Mouse (Mus musculus) gastrocnemius, postnatal 14 days (tissue): ENCODE results near the gene Dpysl4. TPM values are rescaled to one million over a fixed set of nuclear protein-coding genes. Genes with fewer than 3 reads are reported as not detected.

ENCODE experiments used
- DNase-seq: peaks from one replicate; pipeline ENCODE4 v3.0.0; 2021; ENCODE audit warnings: mixed read lengths
- intact Hi-C: fragments of 180-260 bp; cut with DNase I; formaldehyde crosslinking; loops from one replicate; pipeline ENCODE4 v1.15.1; 2025; ENCODE audit warnings: low total_unique reads
- total RNA-seq, 2 experiments: library from RNA; stranded (reverse); gene quantifications; 2 replicates each; pipeline ENCODE4 v1.2.3; 2021

Gene Dpysl4
- total RNA-seq, 2 experiments from 2014 or later = 1.2 to 1.3 TPM

DNA sequence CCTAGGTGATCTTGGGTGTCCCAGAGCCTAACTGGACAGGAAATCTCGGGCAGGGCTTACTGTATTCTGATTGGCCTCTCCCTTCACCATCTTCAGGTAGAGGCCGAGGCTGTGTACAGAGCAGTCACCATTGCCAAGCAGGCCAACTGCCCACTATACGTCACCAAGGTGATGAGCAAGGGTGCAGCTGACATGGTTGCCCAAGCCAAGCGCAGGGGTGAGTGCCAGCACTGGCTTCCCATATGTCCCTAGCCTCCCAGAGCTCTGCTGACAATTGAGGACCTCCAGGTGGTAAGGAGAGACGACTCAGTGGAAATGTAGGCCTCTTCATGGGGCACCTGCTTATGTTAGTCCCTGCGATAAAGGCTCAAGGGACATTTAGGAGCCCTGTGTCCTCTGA lies 9.0 kb downstream of the Dpysl4 start:
- DNase-seq = no peak
- intact Hi-C loops = no loop called here

- intact Hi-C loops = no loop called here
- no peak for DNase-seq
Measured at GRCm38 (mm10) chr7:139095282-139095681, 9.5 kb downstream of the Dpysl4 start.

GRCm38 (mm10) chr7:139096399-139096798 lies 10.6 kb downstream of the Dpysl4 start:
- intact Hi-C loops = no loop called here
- no peak for DNase-seq

DNA sequence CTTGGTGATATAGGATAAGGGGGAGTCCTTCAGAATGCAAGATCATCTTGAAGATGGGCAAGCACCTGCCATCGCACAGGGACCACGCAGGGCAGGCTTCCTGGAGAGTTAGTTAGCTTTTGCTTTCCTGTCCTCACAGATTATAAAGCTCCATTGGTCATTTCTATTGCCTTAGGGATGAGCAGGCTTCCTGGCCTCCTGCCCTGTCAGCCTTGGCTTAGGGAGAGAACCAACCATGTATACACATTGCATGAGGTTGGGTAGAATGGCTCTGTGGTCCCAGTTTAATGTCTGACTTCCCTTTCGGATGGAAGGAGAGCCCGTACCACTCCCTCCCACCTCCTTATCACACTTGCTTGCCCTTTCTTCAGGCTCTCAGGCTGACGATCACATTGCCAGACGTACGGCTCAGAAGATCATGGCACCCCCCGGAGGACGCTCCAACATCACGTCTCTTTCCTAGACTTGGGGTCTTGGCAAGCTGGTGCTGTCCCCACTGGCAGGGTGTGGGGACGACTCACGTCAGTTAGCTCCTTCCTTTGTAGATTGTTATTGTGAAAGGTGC lies 14.8 kb downstream of the Dpysl4 start:
- DNase-seq = no peak
- intact Hi-C loops = no loop called here

DNA sequence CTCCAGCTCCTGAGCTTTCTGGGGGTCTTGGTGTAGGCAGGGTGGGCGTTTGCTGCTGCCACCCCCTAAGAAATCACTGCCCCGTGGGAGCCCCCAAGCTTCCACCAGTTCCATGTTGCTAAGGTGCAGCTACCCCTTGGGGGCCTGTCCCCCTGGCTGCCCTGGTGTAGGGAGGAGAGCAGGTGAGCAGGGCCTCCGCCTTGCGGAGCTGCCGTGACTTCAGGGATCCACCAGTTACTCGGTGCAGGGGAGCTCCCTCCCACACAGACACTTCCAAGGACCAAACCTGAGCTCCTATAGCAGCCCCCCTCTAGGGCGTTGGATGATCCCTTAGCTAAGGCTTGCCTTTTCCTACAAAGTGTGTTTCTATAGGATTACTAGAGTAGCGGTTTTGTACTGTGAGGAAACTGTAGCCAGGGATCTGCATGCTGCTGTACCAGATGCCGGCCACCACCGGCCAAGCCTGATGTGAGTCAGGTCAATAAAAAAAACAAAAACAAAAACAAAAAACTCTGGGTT lies 15.5 kb downstream of the Dpysl4 start:
- intact Hi-C loops = no loop called here
- DNase-seq = no peak

DNA sequence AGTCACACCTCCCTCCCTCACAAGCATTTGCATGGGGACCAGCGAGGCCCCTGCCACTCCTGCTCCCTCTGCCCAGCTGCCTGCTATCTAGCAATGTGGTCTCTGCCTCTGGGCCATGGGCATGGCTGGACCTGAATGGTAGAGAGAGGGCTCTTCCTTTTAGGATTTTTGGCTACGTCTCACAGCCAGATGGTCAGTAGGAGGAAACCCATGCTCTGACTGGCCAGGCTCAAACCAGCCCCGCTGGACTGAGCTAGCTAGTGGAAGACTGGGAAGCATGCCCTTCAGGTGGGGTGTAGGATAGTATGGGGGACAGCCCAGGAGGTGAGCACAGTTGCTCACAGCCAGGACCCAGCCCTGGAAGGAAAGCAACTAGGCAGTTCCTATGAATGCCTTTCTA lies 16.0 kb downstream of the Dpysl4 start:
- no peak for DNase-seq
- intact Hi-C loops = no loop called here

DNA sequence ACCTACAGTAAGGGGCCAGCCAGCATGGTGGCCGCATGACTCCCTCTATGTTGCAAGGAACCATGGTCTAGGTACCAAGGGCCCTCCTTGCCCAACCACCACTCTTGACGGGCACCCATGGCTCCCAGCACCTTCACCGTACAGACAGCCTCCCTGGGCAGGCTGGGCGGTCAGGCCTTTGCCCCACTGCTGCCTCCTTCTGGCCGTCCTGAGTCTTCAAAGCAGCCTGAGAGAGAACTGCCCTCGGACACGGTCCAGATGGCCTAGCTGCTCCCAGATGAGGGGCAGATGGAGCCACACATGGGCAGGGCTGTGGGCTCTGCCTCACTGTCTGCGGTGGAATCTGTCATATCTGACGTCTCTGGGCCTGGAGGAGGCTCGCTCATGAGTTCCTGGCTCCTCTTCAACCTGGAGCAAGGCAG lies 18.2 kb downstream of the Dpysl4 start:
- intact Hi-C loops = no loop called here
- DNase-seq = no peak

- intact Hi-C loops = no loop called here
- no peak for DNase-seq
Measured at GRCm38 (mm10) chr7:139105076-139105475, 19.3 kb downstream of the Dpysl4 start.

DNA sequence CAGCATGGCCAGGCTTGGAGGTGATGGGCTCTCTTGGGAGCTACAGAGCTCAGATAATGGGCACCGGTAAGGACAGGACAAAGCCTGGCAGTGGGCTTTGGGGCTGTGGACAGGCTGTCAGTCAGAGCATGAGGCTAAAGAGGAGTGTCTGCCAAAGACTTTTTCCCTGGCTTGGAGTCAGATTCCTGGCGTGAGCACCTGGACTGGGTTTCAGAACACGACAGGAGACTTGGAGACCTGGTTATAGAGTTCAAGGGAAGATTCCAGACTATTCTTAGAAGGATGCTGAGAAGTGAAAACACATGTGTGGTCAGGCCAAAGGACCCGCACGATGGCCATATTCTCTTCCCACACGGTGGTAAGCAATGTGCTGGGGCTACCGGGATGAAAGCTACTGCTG lies 19.9 kb downstream of the Dpysl4 start:
- intact Hi-C loops = no loop called here

DNA sequence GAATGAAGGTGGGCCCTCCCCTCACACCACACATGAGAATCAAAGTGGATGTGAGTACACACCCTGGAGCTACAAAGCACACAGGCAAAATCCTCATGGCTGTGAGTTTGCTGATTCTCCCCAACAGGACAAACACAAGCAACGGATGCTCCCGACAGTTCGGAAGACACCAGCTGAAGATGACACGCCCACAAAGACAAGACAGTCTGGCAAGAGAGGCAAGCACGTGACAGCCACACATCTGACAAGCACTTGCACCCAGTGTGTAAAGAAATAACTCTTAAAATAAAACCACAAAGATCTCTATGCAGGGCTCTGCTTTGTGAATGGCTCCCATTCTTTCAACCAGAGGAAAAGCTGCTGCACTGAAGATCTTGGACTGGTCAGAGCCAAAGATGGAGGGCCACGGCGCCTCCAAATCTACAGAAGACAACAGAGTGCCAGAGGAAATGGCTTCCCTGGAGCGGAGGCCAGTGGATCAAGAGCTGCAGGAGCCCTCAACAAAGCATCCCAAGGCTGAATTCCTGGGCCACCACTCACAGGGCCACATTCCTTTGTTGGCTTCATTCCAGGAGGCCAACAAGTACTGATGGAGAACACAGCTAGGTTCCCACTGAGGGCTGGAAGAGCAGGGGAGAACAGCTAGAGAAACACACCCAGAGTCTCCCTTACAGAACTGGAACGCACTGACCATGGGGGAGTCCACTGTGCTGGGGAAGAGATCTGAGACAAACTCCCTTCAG lies 22.3 kb downstream of the Dpysl4 start:
- DNase-seq = no peak
- intact Hi-C loops = no loop called here

More for the DNA sequence above, 19.9 kb downstream of the Dpysl4 start:
- DNase-seq = no peak

GRCm38 (mm10) chr7:139119152-139119774 lies 33.5 kb downstream of the Dpysl4 start:
- intact Hi-C loops = no loop called here
- peak; percentile 76 for DNase-seq

DNA sequence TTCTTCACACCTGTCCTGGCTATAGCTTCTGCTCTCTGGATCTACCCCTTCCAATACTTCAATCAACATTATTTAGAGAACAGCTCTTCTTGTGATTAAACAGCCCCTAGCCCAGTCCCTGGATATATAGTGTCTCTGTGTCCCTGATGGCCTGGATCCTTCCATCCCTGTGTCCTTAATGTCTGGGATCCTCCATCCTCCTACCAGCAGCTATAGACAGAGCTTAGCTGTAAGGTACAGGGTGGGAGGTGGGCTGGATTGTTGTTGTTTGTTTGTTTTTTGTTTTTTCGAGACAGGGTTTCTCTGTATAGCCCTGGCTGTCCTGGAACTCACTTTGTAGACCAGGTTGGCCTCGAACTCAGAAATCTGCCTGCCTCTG lies 34.0 kb downstream of the Dpysl4 start:
- no peak for DNase-seq
- intact Hi-C loops = loop anchor here (5.0 kb wide), 2 partner anchors 78 to 178 kb away; no protein-coding TSS in a partner anchor

GRCm38 (mm10) chr7:139125881-139126280 lies 40.1 kb downstream of the Dpysl4 start:
- intact Hi-C loops = no loop called here
- DNase-seq = no peak

DNA sequence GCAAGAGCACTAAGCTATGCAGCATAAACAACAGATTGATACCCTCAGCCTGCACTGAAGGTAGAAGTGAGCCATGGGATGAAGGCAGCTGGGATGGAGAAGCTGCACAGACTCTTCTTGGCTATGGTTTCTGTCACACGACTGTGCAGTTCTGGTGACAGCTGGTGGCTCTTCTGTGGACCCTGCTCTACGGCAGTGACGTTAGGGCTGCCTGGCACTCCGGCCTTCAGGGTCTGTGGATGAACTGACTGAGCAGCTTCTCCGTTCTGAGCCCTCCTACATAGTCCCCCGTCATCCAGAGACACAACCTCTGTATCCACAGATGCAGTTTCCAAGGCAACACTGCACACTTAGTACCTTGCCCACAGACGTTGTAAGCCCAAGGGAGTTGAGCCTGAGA lies 40.7 kb downstream of the Dpysl4 start:
- no peak for DNase-seq
- intact Hi-C loops = no loop called here

GRCm38 (mm10) chr7:139128994-139129393 lies 43.2 kb downstream of the Dpysl4 start:
- intact Hi-C loops = no loop called here
- DNase-seq = no peak

- no peak for DNase-seq
- intact Hi-C loops = no loop called here
Measured at GRCm38 (mm10) chr7:139130361-139130760, 44.6 kb downstream of the Dpysl4 start.

DNA sequence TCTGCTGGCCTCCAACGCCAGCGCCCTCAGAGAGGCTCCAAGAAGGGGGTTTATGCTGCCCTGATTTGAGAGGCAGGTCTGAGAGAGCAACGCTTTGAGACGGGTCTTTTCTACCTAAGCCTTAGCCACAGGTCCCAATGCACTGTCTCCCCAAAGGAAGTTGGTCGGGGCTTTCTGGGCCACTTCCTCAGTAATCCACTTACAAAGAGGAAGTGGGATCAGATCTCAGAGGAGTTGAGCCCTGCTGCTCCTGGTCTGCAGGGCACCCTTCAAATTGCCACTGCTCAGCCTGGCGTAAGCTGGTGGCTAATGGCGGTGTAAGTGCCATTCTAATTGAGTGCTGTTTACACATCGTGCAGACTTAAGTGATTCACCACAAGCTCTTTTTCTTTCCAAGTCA lies 45.7 kb downstream of the Dpysl4 start:
- intact Hi-C loops = no loop called here
- DNase-seq = no peak

DNA sequence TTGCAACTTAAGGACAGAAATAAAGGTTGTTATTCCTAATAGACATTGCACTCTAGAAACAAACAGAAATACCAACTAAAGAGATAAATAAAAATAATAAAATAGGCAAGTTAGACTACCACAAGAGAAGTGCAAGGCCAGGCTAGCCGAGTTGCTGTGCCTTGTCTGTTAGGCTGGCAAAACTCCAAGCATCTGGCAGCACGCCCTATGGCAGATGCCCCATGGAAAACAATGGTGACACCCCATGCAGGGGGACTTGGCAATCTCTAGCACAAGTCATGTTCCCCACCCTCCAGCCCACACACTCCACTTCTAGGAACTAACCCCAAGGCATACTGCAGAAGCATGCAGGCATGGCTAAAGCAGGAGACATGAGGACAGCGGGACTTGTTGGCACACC lies 47.6 kb downstream of the Dpysl4 start:
- no peak for DNase-seq
- intact Hi-C loops = no loop called here

DNA sequence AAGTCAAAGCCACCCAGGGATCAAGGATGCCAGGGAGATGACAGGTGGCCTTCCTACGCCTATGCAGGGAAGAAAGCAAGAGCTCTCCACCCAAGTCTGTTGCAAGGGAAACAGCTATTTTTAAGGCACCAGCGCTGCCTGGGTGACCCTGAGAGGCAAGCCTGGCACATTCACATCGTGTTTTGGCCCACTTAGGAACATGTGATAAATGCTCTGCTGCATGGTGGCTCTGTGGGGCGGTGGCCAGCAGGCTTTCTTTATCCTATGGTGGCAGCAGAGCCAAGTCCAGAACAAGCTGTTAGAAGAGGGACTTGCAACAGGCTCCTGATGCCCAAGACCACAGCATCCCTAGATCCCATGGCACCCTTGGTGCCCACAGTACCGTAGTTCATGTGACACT lies 49.4 kb downstream of the Dpysl4 start:
- intact Hi-C loops = no loop called here
- DNase-seq = no peak

DNA sequence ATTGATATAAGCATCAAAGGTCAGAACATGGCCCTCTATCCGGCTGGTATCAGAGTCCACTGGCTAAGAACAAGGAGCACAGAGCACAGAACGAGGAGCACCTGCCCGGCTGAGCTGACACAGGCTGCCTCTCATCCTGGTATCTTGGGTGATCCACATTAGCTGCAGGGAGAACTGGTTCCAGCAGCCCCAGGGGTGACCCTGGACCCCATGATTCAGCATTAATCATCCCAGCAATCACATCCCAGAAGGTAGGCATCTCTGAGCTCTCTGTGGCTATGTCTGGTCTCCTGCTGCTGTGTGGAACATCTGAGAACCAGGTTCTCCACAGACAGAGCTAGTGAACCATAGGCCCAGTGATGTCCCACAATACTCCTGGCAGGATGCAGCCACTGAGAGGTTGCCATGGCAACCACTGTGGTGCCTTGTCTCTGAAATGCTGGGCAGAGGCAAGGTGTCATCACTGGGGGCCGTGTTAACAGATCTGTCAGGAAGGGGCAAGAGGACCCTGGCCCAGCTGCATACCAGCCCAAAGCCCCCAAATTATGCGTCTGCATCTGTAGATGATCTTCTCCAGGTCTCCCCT lies 51.2 kb downstream of the Dpysl4 start:
- no peak for DNase-seq
- intact Hi-C loops = no loop called here
